Mouse (Mus musculus) bone marrow, adult 2 months (tissue): ENCODE data around the gene D10Wsu102e. TPM values are rescaled to one million over a fixed set of nuclear protein-coding genes. Genes with fewer than 3 reads are reported as not detected.
A peak's percentile ranks its signal among the peaks of the same experiment; 100 is the strongest.

ENCODE experiments used
- H3K27ac ChIP-seq: fragments of 200-500 bp; 2 replicates; pipeline ENCODE4 v1.5.1; 2012; ENCODE audit warnings: low read depth, mild to moderate bottlenecking, control low read depth, inconsistent platforms, low read length; ENCODE audit not compliant: control insufficient read depth, poor library complexity, insufficient read depth
- H3K4me1 ChIP-seq: fragments of 200-500 bp; 2 replicates; pipeline ENCODE4 v1.6.1; 2011; ENCODE audit warnings: low read length; ENCODE audit not compliant: control insufficient read depth, insufficient read depth
- H3K4me3 ChIP-seq: fragments of 200-500 bp; replicated peaks from 2 replicates; pipeline ENCODE3; 2011; ENCODE audit warnings: mild to moderate bottlenecking, low read depth, low read length, control low read depth; ENCODE audit not compliant: control insufficient read depth
- CTCF ChIP-seq: fragments of 200-500 bp; IDR thresholded peaks from 2 replicates; pipeline ENCODE4 v1.5.1; 2011; ENCODE audit warnings: low read length, control low read depth; ENCODE audit not compliant: control insufficient read depth, insufficient read depth
- POLR2A ChIP-seq: fragments of 200-500 bp; IDR thresholded peaks from 2 replicates; pipeline ENCODE4 v1.6.1; 2011; ENCODE audit warnings: low read depth, mild to moderate bottlenecking, control low read depth, low read length, borderline replicate concordance; ENCODE audit not compliant: control insufficient read depth
- WGBS: fragments of 180-500 bp; shearing (Covaris S2); methylation state at CpG from one replicate; pipeline ENCODE4 v1.1.7; 2018; 5-methylcytosine and 5-hydroxymethylcytosine counted together
- polyA plus RNA-seq: library from polyadenylated mRNA; stranded (reverse); fragments of >200 nt; gene quantifications from 2 replicates; pipeline ENCODE4 v1.2.4, GENCODE M21; 2011; ENCODE audit warnings: low replicate concordance; ENCODE audit not compliant: missing spikeins, insufficient read depth, insufficient read length

The D10Wsu102e gene
- 0.25 and 0.50 TPM in 2 replicates for polyA plus RNA-seq

GRCm38 (mm10) chr10:83359956-83360355 lies at the start of gene D10Wsu102e:
Gene D10Wsu102e (plus strand): TSS chr10:83360221.
- no peak for TF ChIP-seq CTCF
- TF ChIP-seq POLR2A: 0 out of 2 replicates have a peak, but pooled peaks have one; percentile 39
- H3K4me3 ChIP-seq: peak within 1 kb of the TSS; percentile 100
- H3K27ac ChIP-seq: peak within 1 kb of the TSS; percentile 57; the same call in 1 of the 2 replicates
- under 1% methylated on average over 30 of the region's 30 CpGs for WGBS
- peaks cover 2% of the 10 kb centered on the region; the same call in 1 of the 2 replicates for H3K4me1 ChIP-seq

- Histone ChIP-seq H3K27ac (no peak overlapping the region), H3K4me1 (no peaks in the 10 kb centered on the region; the same call in 1 of the 2 replicates), H3K4me3 (no peak overlapping the region)
- TF ChIP-seq CTCF (no peak), POLR2A (no peak)
- WGBS: 85% methylated on average over 7 of the region's 7 CpGs
Measured at GRCm38 (mm10) chr10:83310356-83310755, 49.7 kb upstream of the D10Wsu102e start.

GRCm38 (mm10) chr10:83313033-83313432 lies 47.0 kb upstream of the D10Wsu102e start:
- H3K4me3 ChIP-seq: no peak overlapping the region
- no peak overlapping the region for H3K27ac ChIP-seq
- no peaks in the 10 kb centered on the region; the same call in 1 of the 2 replicates for H3K4me1 ChIP-seq
- 12% methylated on average over 5 of the region's 5 CpGs for WGBS
- TF ChIP-seq CTCF (no peak), POLR2A (no peak)

GRCm38 (mm10) chr10:83320396-83320795 lies 39.6 kb upstream of the D10Wsu102e start:
- TF ChIP-seq POLR2A: no peak
- TF ChIP-seq CTCF: no peak
- no peak overlapping the region for H3K4me3 ChIP-seq
- 70% methylated on average over 6 of the region's 6 CpGs for WGBS

GRCm38 (mm10) chr10:83320870-83321269 lies 39.2 kb upstream of the D10Wsu102e start:
- H3K4me1 ChIP-seq: peaks cover 3% of the 10 kb centered on the region; the same call in 1 of the 2 replicates
- no peak for TF ChIP-seq CTCF
- TF ChIP-seq POLR2A: no peak
- H3K27ac ChIP-seq: no peak overlapping the region
- no peak overlapping the region for H3K4me3 ChIP-seq
- 64% methylated on average over 7 of the region's 7 CpGs for WGBS

More at GRCm38 (mm10) chr10:83320396-83320795, 39.6 kb upstream of the D10Wsu102e start:
- H3K4me1 ChIP-seq: peaks cover 3% of the 10 kb centered on the region; the same call in 1 of the 2 replicates
- H3K27ac ChIP-seq: no peak overlapping the region

- no peak overlapping the region for H3K4me3 ChIP-seq
- TF ChIP-seq CTCF (no peak), POLR2A (no peak)
- H3K27ac ChIP-seq: no peak overlapping the region
- H3K4me1 ChIP-seq: peaks cover 3% of the 10 kb centered on the region; the same call in 1 of the 2 replicates
- 40% methylated on average over 6 of the region's 6 CpGs for WGBS
Measured at GRCm38 (mm10) chr10:83321528-83321927, 38.5 kb upstream of the D10Wsu102e start.

GRCm38 (mm10) chr10:83322551-83323100 lies 37.4 kb upstream of the D10Wsu102e start:
- H3K27ac ChIP-seq: no peak overlapping the region
- no peak for TF ChIP-seq CTCF
- TF ChIP-seq POLR2A: no peak
- peaks cover 3% of the 10 kb centered on the region; the same call in 1 of the 2 replicates for H3K4me1 ChIP-seq
- H3K4me3 ChIP-seq: no peak overlapping the region
- 46% methylated on average over 7 of the region's 7 CpGs for WGBS

GRCm38 (mm10) chr10:83324871-83325270 lies 35.1 kb upstream of the D10Wsu102e start:
- Histone ChIP-seq H3K4me1 (peaks cover 3% of the 10 kb centered on the region; the same call in 1 of the 2 replicates), H3K4me3 (no peak overlapping the region), H3K27ac (no peak overlapping the region)
- WGBS: 75% methylated on average over 3 of the region's 3 CpGs
- TF ChIP-seq CTCF (no peak), POLR2A (no peak)
